Mouse (Mus musculus): ENCODE measurements around the gene Ulk2.

GRCm38 (mm10) chr11:61774551-61775149 lies 80.2 kb downstream of the Ulk2 start:
- TF ChIP-seq CTCF (IDR thresholded peaks at IDR 0.05; ENCODE audit: low read depth, low read length), result no peak
- no peak for TF ChIP-seq TAL1 (conservative IDR thresholded peaks at IDR 0.05; ENCODE audit: low read depth, low read length)
- no peak for TF ChIP-seq POLR2AphosphoS5 (IDR thresholded peaks at IDR 0.05; ENCODE audit: insufficient replicate concordance, low read depth, low read length)
- no peak for TF ChIP-seq GATA2 (IDR thresholded peaks at IDR 0.05; ENCODE audit: borderline replicate concordance, low read depth, low read length)
